Mouse (Mus musculus) intestine, embryonic 14.5 days (tissue): ENCODE results near the gene B4galt5. TPM values are rescaled to one million over a fixed set of nuclear protein-coding genes. Genes with fewer than 3 reads are reported as not detected.

ENCODE experiments used
- ATAC-seq: fragments of 200-750 bp; cut with Nextera tagmentation; replicated peaks from 2 replicates; pipeline ENCODE4 v1.8.0; 2017; ENCODE audit warnings: low read depth, moderate number of reproducible peaks, moderate TSS enrichment, moderate library complexity; ENCODE audit not compliant: low FRiP score, low TSS enrichment
- DNase-seq: peaks from one replicate; pipeline ENCODE4 v3.0.0-alpha.2; 2018; ENCODE audit warnings: low spot score
- H3K27ac ChIP-seq: fragments of 300-500 bp; sonication (generic); 2 replicates; pipeline ENCODE4 v1.5.1; 2014; ENCODE audit warnings: low read depth, mild to moderate bottlenecking, control low read depth
- H3K27me3 ChIP-seq: fragments of 300-500 bp; sonication (generic); replicated peaks from 2 replicates; pipeline ENCODE4 v1.6.1; 2014; ENCODE audit warnings: low read length, control low read depth; ENCODE audit not compliant: control insufficient read depth, insufficient read depth
- H3K36me3 ChIP-seq: fragments of 300-500 bp; sonication (generic); 2 replicates; pipeline ENCODE4 v1.6.1; 2014; ENCODE audit warnings: low read length, control low read depth; ENCODE audit not compliant: control insufficient read depth, insufficient read depth
- H3K4me1 ChIP-seq: fragments of 300-500 bp; sonication (generic); replicated peaks from 2 replicates; pipeline ENCODE4 v1.6.1; 2014; ENCODE audit warnings: low read length, control low read depth, mixed read lengths; ENCODE audit not compliant: control insufficient read depth, insufficient read depth
- H3K4me2 ChIP-seq: fragments of 300-500 bp; sonication (generic); 2 replicates; pipeline ENCODE4 v1.6.1; 2014; ENCODE audit warnings: low read length
- H3K4me3 ChIP-seq: fragments of 300-500 bp; sonication (generic); 2 replicates; pipeline ENCODE4 v1.5.1; 2014; ENCODE audit warnings: low read depth, low read length, control low read depth, mixed read lengths
- H3K9ac ChIP-seq: fragments of 300-500 bp; sonication (generic); 2 replicates; pipeline ENCODE4 v1.6.1; 2014; ENCODE audit warnings: mild to moderate bottlenecking, low read length
- H3K9me3 ChIP-seq: fragments of 300-500 bp; sonication (generic); 2 replicates; pipeline ENCODE4 v1.6.1; 2016; ENCODE audit warnings: low read length, control low read depth; ENCODE audit not compliant: control insufficient read depth
- WGBS: fragments of 180-500 bp; shearing (Covaris S2); extraction: QIAGEN DNeasy Blood & Tissue Kit; methylation state at CpG from one replicate; pipeline ENCODE4 v1.1.7; 2014; 5-methylcytosine and 5-hydroxymethylcytosine counted together
- polyA plus RNA-seq: library from polyadenylated mRNA; unstranded; fragments of >200 nt; fragmentation: Nextera tagmentation; extraction: Ambion mirVana; gene quantifications from 2 replicates; pipeline ENCODE4 v1.2.1, GENCODE M21; 2014

B4galt5 gene
- polyA plus RNA-seq, 1 experiment from 2014 or later: 10.6 TPM

GRCm38 (mm10) chr2:167293289-167294085, 55.5 kb downstream of the B4galt5 start:
- 65% methylated on average over 13 of the region's 13 CpGs for WGBS
- Histone ChIP-seq H3K9ac (no peak overlapping the region), H3K27ac (no peak overlapping the region), H3K36me3 (no peaks in the 10 kb centered on the region), H3K4me3 (no peak overlapping the region), H3K4me1 (peaks cover 16% of the 10 kb centered on the region), H3K9me3 (no peaks in the 10 kb centered on the region), H3K27me3 (no peaks in the 10 kb centered on the region), H3K4me2 (no peak overlapping the region)
- DNase-seq (no peak), ATAC-seq (peak; percentile 38)

GRCm38 (mm10) chr2:167292854-167293253, 56.1 kb downstream of the B4galt5 start:
- Histone ChIP-seq H3K4me2 (no peak overlapping the region), H3K9me3 (no peaks in the 10 kb centered on the region), H3K9ac (no peak overlapping the region), H3K4me3 (no peak overlapping the region), H3K27me3 (no peaks in the 10 kb centered on the region), H3K36me3 (no peaks in the 10 kb centered on the region), H3K27ac (no peak overlapping the region), H3K4me1 (peaks cover 16% of the 10 kb centered on the region)
- WGBS: 9% methylated on average over 6 of the region's 6 CpGs
- peak; percentile 64 for ATAC-seq
- DNase-seq: peak; percentile 60

- H3K27ac ChIP-seq: no peak overlapping the region
- H3K4me3 ChIP-seq: no peak overlapping the region
- no peaks in the 10 kb centered on the region for H3K27me3 ChIP-seq
- ATAC-seq (peak; percentile 10), DNase-seq (peak; percentile 58)
- no peak overlapping the region for H3K9ac ChIP-seq
- no peak overlapping the region for H3K4me2 ChIP-seq
- 54% methylated on average over 4 of the region's 4 CpGs for WGBS
- H3K9me3 ChIP-seq: no peaks in the 10 kb centered on the region
- no peaks in the 10 kb centered on the region for H3K36me3 ChIP-seq
- peaks cover 16% of the 10 kb centered on the region for H3K4me1 ChIP-seq
Measured at GRCm38 (mm10) chr2:167292151-167292591, 56.8 kb downstream of the B4galt5 start.

GRCm38 (mm10) chr2:167291656-167292055, 57.3 kb downstream of the B4galt5 start:
- no peak for ATAC-seq
- H3K9ac ChIP-seq: no peak overlapping the region
- no peak for DNase-seq
- no peaks in the 10 kb centered on the region for H3K36me3 ChIP-seq
- H3K4me2 ChIP-seq: no peak overlapping the region
- H3K9me3 ChIP-seq: no peaks in the 10 kb centered on the region
- WGBS: 92% methylated on average over 11 of the region's 11 CpGs
- no peaks in the 10 kb centered on the region for H3K27me3 ChIP-seq
- no peak overlapping the region for H3K27ac ChIP-seq
- H3K4me1 ChIP-seq: peaks cover 16% of the 10 kb centered on the region
- no peak overlapping the region for H3K4me3 ChIP-seq

- H3K27me3 ChIP-seq: no peaks in the 10 kb centered on the region
- H3K9ac ChIP-seq: no peak overlapping the region
- H3K4me2 ChIP-seq: no peak overlapping the region
- H3K27ac ChIP-seq: no peak overlapping the region
- H3K9me3 ChIP-seq: no peaks in the 10 kb centered on the region
- WGBS: 92% methylated on average over 13 of the region's 13 CpGs
- H3K4me3 ChIP-seq: no peak overlapping the region
- no peaks in the 10 kb centered on the region for H3K36me3 ChIP-seq
- no peak for ATAC-seq
- no peak for DNase-seq
- no peaks in the 10 kb centered on the region for H3K4me1 ChIP-seq
Measured at GRCm38 (mm10) chr2:167281461-167281860, 67.5 kb downstream of the B4galt5 start.

- Histone ChIP-seq H3K4me3 (no peak overlapping the region), H3K27ac (no peak overlapping the region), H3K36me3 (no peaks in the 10 kb centered on the region), H3K9me3 (no peaks in the 10 kb centered on the region), H3K4me2 (no peak overlapping the region), H3K27me3 (no peaks in the 10 kb centered on the region), H3K4me1 (no peaks in the 10 kb centered on the region), H3K9ac (no peak overlapping the region)
- WGBS: 88% methylated on average over 4 of the region's 4 CpGs
- 0 out of 2 replicates have a peak, but pooled peaks have one; percentile 38 for ATAC-seq
- no peak for DNase-seq
Measured at GRCm38 (mm10) chr2:167280986-167281310, 68.0 kb downstream of the B4galt5 start.

- Histone ChIP-seq H3K36me3 (no peaks in the 10 kb centered on the region), H3K9ac (no peak overlapping the region), H3K27me3 (no peaks in the 10 kb centered on the region), H3K4me2 (no peak overlapping the region), H3K9me3 (no peaks in the 10 kb centered on the region), H3K4me3 (no peak overlapping the region), H3K4me1 (no peaks in the 10 kb centered on the region), H3K27ac (no peak overlapping the region)
- 44% methylated on average over 26 of the region's 26 CpGs for WGBS
- peak; percentile 83 for ATAC-seq
- DNase-seq: peak; percentile 92
Measured at GRCm38 (mm10) chr2:167280090-167280985, 68.6 kb downstream of the B4galt5 start.

GRCm38 (mm10) chr2:167278751-167279526, 70.0 kb downstream of the B4galt5 start:
- DNase-seq: peak; percentile 80
- Histone ChIP-seq H3K27ac (no peak overlapping the region), H3K27me3 (no peaks in the 10 kb centered on the region), H3K9me3 (no peaks in the 10 kb centered on the region), H3K4me2 (no peak overlapping the region), H3K9ac (no peak overlapping the region), H3K4me1 (no peaks in the 10 kb centered on the region), H3K36me3 (no peaks in the 10 kb centered on the region), H3K4me3 (no peak overlapping the region)
- 60% methylated on average over 17 of the region's 17 CpGs for WGBS
- ATAC-seq: peak; percentile 59
